Mouse (Mus musculus) G1E (cell line): ENCODE measurements around the gene Arfgap1.

Experiments used
- CTCF ChIP-seq: IDR thresholded peaks from 2 replicates; pipeline ENCODE4 v1.5.1; 2012; ENCODE audit warnings: low read depth, low read length, inconsistent platforms, mixed read lengths
- GATA1 ChIP-seq: IDR thresholded peaks from 2 replicates; pipeline ENCODE4 v1.6.1; 2012; ENCODE audit warnings: borderline replicate concordance, low read length, inconsistent platforms, mixed read lengths
- TAL1 ChIP-seq: conservative IDR thresholded peaks from 2 replicates; pipeline ENCODE4 v1.6.1; 2012; ENCODE audit warnings: low read depth, low read length, inconsistent platforms, mixed read lengths

GRCm38 (mm10) chr2:181007054-181007453 is 40.0 kb downstream of the Arfgap1 start:
- no peak for TF ChIP-seq GATA1
- no peak for TF ChIP-seq CTCF
- no peak for TF ChIP-seq TAL1
